Mouse (Mus musculus): Measurements from ENCODE around the gene Mlec.

GRCm38 (mm10) chr5:115183482-115183881, 25.5 kb upstream of the Mlec start:
- TF ChIP-seq CTCF (conservative IDR thresholded peaks at IDR 0.05; ENCODE audit: low read length): no peak
- no peak for TF ChIP-seq NANOG (IDR thresholded peaks at IDR 0.05; ENCODE audit: borderline replicate concordance, low read length)
